Mouse (Mus musculus) megakaryocyte, embryonic 14.5 days (primary cell): ENCODE data around the gene Prkcz. TPM values are rescaled to one million over a fixed set of nuclear protein-coding genes. Genes with fewer than 3 reads are reported as not detected.

Experiments
- H3K27me3 ChIP-seq: replicated peaks from 2 replicates; pipeline ENCODE3; 2012; ENCODE audit warnings: inconsistent platforms
- H3K36me3 ChIP-seq: replicated peaks from 2 replicates; pipeline ENCODE3; 2012; ENCODE audit warnings: low read length, inconsistent platforms, mixed read lengths
- H3K4me1 ChIP-seq: 2 replicates; pipeline ENCODE4 v1.6.1; 2012; ENCODE audit warnings: inconsistent platforms
- H3K4me3 ChIP-seq: replicated peaks from 2 replicates; pipeline ENCODE3; 2012; ENCODE audit warnings: moderate library complexity, mild to moderate bottlenecking, inconsistent platforms
- H3K9me3 ChIP-seq: 2 replicates; pipeline ENCODE4 v1.6.1; 2012; ENCODE audit warnings: inconsistent platforms
- FLI1 ChIP-seq: IDR thresholded peaks from 2 replicates; pipeline ENCODE4 v1.6.1; 2012; ENCODE audit warnings: low read length, inconsistent platforms, mixed read lengths
- GATA1 ChIP-seq: IDR thresholded peaks from 3 replicates; pipeline ENCODE4 v1.6.1; 2012; ENCODE audit warnings: mixed read lengths, low read length, inconsistent platforms, borderline replicate concordance
- polyA plus RNA-seq: library from polyadenylated mRNA; stranded (reverse); fragments of >175 nt; gene quantifications from 2 replicates; pipeline ENCODE4 v1.2.3, GENCODE M21; 2012; ENCODE audit warnings: low replicate concordance; ENCODE audit not compliant: insufficient read depth

Gene Prkcz
- polyA plus RNA-seq, 1 experiment, result not detected

GRCm38 (mm10) chr4:155383326-155383725, 22.2 kb upstream of the Prkcz start:
- Histone ChIP-seq H3K9me3 (no peaks in the 10 kb centered on the region), H3K4me3 (no peak overlapping the region), H3K27me3 (peaks cover 80% of the 10 kb centered on the region), H3K4me1 (no peaks in the 10 kb centered on the region), H3K36me3 (no peaks in the 10 kb centered on the region)
- TF ChIP-seq FLI1 (no peak), GATA1 (no peak)

- no peak overlapping the region for H3K4me3 ChIP-seq
- H3K4me1 ChIP-seq, result no peaks in the 10 kb centered on the region
- TF ChIP-seq GATA1, result no peak
- no peak for TF ChIP-seq FLI1
- H3K36me3 ChIP-seq, result no peaks in the 10 kb centered on the region
- peaks cover 80% of the 10 kb centered on the region for H3K27me3 ChIP-seq
- no peaks in the 10 kb centered on the region for H3K9me3 ChIP-seq
Measured at GRCm38 (mm10) chr4:155382752-155383151, 21.6 kb upstream of the Prkcz start.

- TF ChIP-seq GATA1, result no peak
- TF ChIP-seq FLI1, result no peak
- Histone ChIP-seq H3K4me3 (no peak overlapping the region), H3K36me3 (no peaks in the 10 kb centered on the region), H3K27me3 (peaks cover 77% of the 10 kb centered on the region), H3K4me1 (no peaks in the 10 kb centered on the region), H3K9me3 (no peaks in the 10 kb centered on the region)
Measured at GRCm38 (mm10) chr4:155381974-155382373, 20.8 kb upstream of the Prkcz start.

DNA sequence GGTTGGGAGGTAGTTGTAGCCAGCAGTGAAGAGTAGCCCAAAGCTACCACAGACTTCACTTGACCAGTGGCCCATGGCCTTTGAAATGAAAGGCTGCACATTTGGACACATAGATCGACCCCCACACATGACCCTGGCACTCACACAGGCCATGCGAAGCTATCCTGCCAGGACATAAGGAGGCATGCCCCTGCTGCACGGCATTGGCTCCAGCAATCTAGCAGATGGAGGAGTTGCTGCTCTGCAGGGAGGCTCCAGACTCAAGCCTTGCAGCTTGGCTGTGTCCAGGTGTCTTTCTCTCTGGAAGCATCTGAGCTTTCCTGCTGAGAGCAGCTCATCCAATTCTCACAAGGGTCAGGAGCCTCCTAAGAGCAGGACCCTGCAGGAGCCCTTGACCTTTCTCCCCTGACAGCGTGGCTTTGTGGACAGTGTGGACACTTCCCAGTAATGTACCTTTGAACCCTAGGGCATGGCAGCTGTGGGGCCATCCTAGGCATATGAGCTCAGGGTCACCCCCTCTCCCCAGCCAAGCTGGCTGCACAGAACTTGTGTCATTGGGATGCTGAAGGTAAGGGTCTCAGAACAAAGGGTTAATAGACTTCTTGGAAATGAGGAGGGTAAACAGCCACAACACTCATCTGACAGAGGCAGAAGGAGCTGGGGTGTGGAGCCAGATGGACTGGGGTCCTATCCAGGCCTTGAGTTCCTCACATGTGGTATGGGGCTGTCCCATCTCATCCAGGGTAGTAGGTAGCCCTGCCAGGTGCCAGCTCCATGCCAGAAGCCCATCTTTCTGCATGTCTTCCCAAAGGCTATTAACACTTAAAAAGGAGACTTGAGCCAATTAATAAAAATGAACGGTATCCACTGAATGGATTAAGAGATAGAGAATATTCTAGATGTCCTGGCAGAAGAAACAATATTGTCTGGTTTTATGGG, 10.9 kb upstream of the Prkcz start:
- TF ChIP-seq GATA1, result no peak
- TF ChIP-seq FLI1, result no peak

DNA sequence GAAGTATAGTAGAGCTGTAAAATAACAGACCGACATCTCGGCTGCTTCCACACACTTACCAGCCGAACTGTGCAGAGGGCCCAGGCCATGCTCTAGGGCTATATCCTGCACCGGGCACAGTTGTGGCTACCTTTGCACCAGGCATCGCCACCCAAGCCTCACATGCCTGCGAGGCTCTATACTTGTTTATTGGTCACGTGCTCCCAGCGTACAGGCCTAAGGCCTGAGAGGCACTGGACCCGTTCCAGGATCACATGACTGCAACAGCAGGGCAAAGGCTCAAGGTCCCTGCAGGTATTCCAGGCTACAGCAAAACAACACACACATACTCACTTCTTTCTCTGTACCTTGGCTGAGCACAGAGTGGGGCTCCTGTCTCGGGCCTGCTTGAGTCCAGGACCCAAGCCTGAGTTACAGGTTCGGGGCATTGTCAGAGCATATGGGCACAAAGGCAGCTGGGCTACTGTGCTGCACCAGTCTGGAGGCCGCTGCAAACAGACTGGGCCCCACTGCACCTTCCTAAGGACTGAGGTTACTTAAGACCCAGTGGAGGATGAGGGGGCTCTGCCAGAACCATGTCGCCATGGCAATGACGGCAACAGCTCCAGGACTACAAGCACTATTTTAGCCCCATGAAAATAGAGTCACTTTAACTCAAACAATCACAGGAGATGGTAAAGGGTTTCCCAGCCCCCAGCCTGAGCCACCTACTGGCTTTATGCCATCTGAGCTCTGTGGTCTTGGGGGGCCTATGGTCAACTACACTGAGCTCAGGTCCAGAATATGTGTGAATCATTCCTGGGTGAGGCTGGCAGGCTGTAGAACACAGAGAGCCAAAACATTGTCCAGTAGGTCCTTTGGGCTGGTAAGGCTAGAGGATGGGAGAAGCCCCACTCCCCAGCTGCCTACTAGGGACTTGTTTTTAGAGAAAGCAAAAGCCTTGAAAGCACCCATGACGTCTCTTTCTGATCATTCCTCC, 9.9 kb upstream of the Prkcz start:
- Histone ChIP-seq H3K4me3 (no peak overlapping the region), H3K27me3 (peaks cover 74% of the 10 kb centered on the region), H3K9me3 (peaks cover 7% of the 10 kb centered on the region), H3K36me3 (no peaks in the 10 kb centered on the region), H3K4me1 (no peaks in the 10 kb centered on the region)
- TF ChIP-seq GATA1 (no peak), FLI1 (no peak)

More for the DNA sequence above, 10.9 kb upstream of the Prkcz start:
- H3K4me3 ChIP-seq, result no peak overlapping the region
- peaks cover 73% of the 10 kb centered on the region for H3K27me3 ChIP-seq
- peaks cover 7% of the 10 kb centered on the region for H3K9me3 ChIP-seq
- H3K36me3 ChIP-seq, result no peaks in the 10 kb centered on the region
- H3K4me1 ChIP-seq, result no peaks in the 10 kb centered on the region

DNA sequence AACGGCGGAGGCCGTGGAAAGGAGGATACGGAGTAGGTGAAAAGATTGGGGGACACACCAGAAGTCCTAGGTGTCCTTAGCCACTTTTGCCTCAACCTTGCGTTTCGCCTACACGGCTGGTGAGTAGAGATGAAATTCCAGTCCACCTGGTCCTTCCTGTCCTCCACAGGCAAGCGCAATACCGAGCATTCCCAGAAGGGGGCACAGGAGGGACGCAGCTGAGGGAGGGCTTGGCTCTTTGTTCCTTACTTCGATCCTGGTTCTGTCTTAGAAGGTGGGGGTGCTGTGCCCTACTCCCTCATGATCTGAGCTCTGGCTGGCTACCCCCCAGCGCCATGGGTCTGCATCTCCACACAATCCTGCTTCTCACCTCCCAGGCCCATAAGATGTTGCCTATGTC, 7.5 kb upstream of the Prkcz start:
- peaks cover 76% of the 10 kb centered on the region for H3K27me3 ChIP-seq
- no peaks in the 10 kb centered on the region for H3K36me3 ChIP-seq
- TF ChIP-seq GATA1 (no peak), FLI1 (no peak)
- H3K4me3 ChIP-seq, result no peak overlapping the region
- H3K9me3 ChIP-seq, result peaks cover 7% of the 10 kb centered on the region
- H3K4me1 ChIP-seq, result no peaks in the 10 kb centered on the region

DNA sequence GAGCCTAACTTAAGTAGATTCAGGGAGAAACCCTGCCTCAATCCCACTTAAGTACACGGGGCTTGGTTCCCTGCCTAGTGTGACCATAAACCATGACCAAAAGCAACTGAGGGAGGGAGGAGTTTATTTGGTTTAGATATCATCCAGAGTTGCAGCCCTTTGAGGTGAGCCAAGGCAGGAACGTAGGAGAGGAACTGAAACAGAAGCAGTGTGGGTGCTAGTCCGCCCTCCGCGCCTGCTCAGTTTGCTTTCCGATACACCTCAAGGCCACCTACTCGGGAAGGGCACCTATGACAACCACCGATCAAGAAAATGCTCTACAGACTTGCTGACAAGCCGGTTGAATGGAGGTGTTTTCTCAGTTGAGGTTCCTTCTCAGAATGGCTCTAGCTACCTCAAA, 6.6 kb upstream of the Prkcz start:
- Histone ChIP-seq H3K9me3 (peaks cover 7% of the 10 kb centered on the region), H3K36me3 (no peaks in the 10 kb centered on the region), H3K27me3 (peaks cover 81% of the 10 kb centered on the region), H3K4me3 (no peak overlapping the region), H3K4me1 (no peaks in the 10 kb centered on the region)
- TF ChIP-seq FLI1 (no peak), GATA1 (no peak)

GRCm38 (mm10) chr4:155366784-155367183, 5.6 kb upstream of the Prkcz start:
- H3K4me3 ChIP-seq, result no peak overlapping the region
- TF ChIP-seq FLI1 (no peak), GATA1 (no peak)
- H3K36me3 ChIP-seq, result no peaks in the 10 kb centered on the region
- H3K4me1 ChIP-seq, result no peaks in the 10 kb centered on the region
- peaks cover 85% of the 10 kb centered on the region for H3K27me3 ChIP-seq
- peaks cover 7% of the 10 kb centered on the region for H3K9me3 ChIP-seq

DNA sequence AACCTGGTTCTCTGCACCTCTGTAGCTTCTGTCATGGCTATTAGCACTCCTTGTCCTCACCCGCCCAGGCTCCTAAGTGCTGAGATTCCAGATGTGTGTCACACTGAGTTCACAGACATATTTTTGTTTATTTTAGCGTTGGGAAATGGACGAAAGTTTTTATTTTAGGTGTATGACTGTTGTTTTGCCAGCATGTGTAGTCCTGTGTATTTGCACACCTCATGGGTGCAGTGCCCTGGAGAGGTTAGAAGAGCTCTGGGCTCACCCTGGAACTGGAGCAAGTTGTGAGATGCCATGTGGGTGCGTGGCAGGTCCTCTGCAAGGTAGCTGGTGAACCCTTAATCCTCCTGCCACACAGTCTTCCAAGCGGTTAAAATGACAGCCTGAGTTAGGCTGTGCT, 1.3 kb upstream of the Prkcz start:
- Histone ChIP-seq H3K27me3 (peaks cover 95% of the 10 kb centered on the region), H3K4me3 (no peak overlapping the region), H3K36me3 (no peaks in the 10 kb centered on the region), H3K4me1 (peaks cover 5% of the 10 kb centered on the region; the same call in 1 of the 2 replicates), H3K9me3 (no peaks in the 10 kb centered on the region)
- no peak for TF ChIP-seq FLI1
- TF ChIP-seq GATA1, result no peak

DNA sequence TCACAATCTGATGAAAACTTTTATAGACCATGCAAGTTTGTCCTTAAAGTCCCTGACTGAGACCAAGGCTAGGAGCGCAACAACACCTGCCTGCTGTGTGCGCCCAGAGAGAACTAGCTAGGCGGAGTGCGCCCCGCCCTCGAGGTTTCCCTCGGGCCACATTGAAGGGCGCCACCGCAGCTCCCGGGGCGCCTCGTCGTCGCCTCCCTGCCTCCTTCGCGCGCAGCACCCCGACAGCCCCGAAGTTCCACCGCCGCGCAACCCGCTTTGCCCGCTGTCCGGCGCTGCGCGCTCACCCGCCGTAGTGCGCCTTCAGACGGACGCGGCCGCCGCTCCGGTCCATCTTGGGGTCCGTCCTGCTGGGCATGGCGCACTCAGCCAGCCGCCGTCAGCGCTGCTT, 305 bp downstream of the Prkcz start:
- no peak for TF ChIP-seq FLI1
- no peak for TF ChIP-seq GATA1
- Histone ChIP-seq H3K4me1 (peaks cover 5% of the 10 kb centered on the region; the same call in 1 of the 2 replicates), H3K9me3 (no peaks in the 10 kb centered on the region), H3K36me3 (no peaks in the 10 kb centered on the region), H3K27me3 (peaks cover 95% of the 10 kb centered on the region), H3K4me3 (no peak overlapping the region)
